Comparison of ENCODE assay signal across 13 mouse cellular contexts in the genomic region with DNA sequence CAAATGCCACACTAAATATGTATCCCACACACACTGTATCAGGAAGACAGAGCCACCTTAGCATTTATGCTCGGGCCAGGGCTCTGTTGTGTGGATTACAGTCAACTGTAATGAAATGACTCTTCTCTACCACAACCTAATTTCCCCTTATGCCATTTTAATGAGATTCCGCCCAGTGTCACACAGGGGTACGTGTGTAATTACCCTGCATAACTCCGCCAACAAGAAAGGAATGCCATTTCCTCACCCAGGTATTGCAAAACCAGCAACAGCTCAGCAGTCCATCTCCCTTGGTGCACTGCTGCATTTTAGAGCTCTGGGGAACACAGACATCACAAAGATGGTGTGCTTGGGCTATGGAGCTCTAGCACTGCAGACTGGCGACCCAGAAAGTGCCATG.
DNase-seq lines count a peak whose midpoint lies in the region; ATAC-seq and TF ChIP-seq lines count a peak whose summit lies in the region.
"Had no signal": no experiment of that assay in that cellular context is flagged by ENCODE, and none has a peak within 500 bp of the region (broad histone marks: within the 10 kb centered on the region; RNA-seq: fewer than 3 reads in every experiment).

No protein-coding gene starts in this region.

- peak; percentile 34 for DNase-seq in brain, adult 2 months (ENCODE audit: low read depth, low spot score)
- DNase-seq in embryo, embryonic 10 days (ENCODE audit: low spot score): no peak
- DNase-seq in liver, embryonic 11.5 days (ENCODE audit: low spot score): no peak
- DNase-seq in spleen, adult 18-20 months: no peak
- DNase-seq: cerebellum, adult 9-10 months; kidney, postnatal 25 days had no signal

- H3K4me2 ChIP-seq in intestine, embryonic 15.5 days (replicated peaks): no peak overlapping the region
- no peak overlapping the region for H3K4me2 ChIP-seq in intestine, postnatal 0 days (replicated peaks; ENCODE audit: low read depth)
- no peak overlapping the region for H3K4me2 ChIP-seq in hindbrain, embryonic 12.5 days (replicated peaks)
- H3K4me2 ChIP-seq in liver, embryonic 11.5 days: no peak overlapping the region
- H3K4me2 ChIP-seq: embryonic facial prominence, embryonic 12.5 days; heart, embryonic 12.5 days had no signal

- no peak overlapping the region for H3K27ac ChIP-seq in intestine, embryonic 15.5 days
- H3K27ac ChIP-seq in intestine, postnatal 0 days (ENCODE audit: low read depth, low read length): no peak overlapping the region
- no peak overlapping the region; the same call in 1 of the 2 replicates for H3K27ac ChIP-seq in hindbrain, embryonic 12.5 days
- no peak overlapping the region for H3K27ac ChIP-seq in liver, embryonic 11.5 days (ENCODE audit: low read depth, low read length)
- H3K27ac ChIP-seq: embryonic facial prominence, embryonic 12.5 days had no signal

- no peaks in the 10 kb centered on the region for H3K27me3 ChIP-seq in intestine, embryonic 15.5 days (replicated peaks)
- H3K27me3 ChIP-seq in intestine, postnatal 0 days (replicated peaks; ENCODE audit: control insufficient read depth, insufficient read depth, low read length): no peaks in the 10 kb centered on the region
- no peaks in the 10 kb centered on the region for H3K27me3 ChIP-seq in hindbrain, embryonic 12.5 days
- no peaks in the 10 kb centered on the region for H3K27me3 ChIP-seq in liver, embryonic 11.5 days (replicated peaks; ENCODE audit: control insufficient read depth, insufficient read depth, low read length)
- H3K27me3 ChIP-seq: embryonic facial prominence, embryonic 12.5 days; heart, embryonic 12.5 days had no signal

- peaks cover 7% of the 10 kb centered on the region; the same call in 1 of the 2 replicates for H3K4me1 ChIP-seq in intestine, embryonic 15.5 days (replicated peaks)
- H3K4me1 ChIP-seq in intestine, postnatal 0 days (replicated peaks; ENCODE audit: control insufficient read depth, insufficient read depth, low read length): no peaks in the 10 kb centered on the region
- H3K4me1 ChIP-seq in hindbrain, embryonic 12.5 days: peaks cover 24% of the 10 kb centered on the region
- no peaks in the 10 kb centered on the region for H3K4me1 ChIP-seq in liver, embryonic 11.5 days (replicated peaks; ENCODE audit: control insufficient read depth, insufficient read depth, low read length)

- no peaks in the 10 kb centered on the region for H3K36me3 ChIP-seq in intestine, embryonic 15.5 days
- H3K36me3 ChIP-seq in intestine, postnatal 0 days (ENCODE audit: control insufficient read depth, insufficient read depth): no peaks in the 10 kb centered on the region
- no peaks in the 10 kb centered on the region for H3K36me3 ChIP-seq in hindbrain, embryonic 12.5 days
- H3K36me3 ChIP-seq in liver, embryonic 11.5 days (ENCODE audit: control insufficient read depth, insufficient read depth, low read length): no peaks in the 10 kb centered on the region
- H3K36me3 ChIP-seq: embryonic facial prominence, embryonic 12.5 days; heart, embryonic 12.5 days had no signal

- H3K9me3 ChIP-seq in intestine, embryonic 15.5 days: no peaks in the 10 kb centered on the region
- no peaks in the 10 kb centered on the region for H3K9me3 ChIP-seq in intestine, postnatal 0 days (ENCODE audit: control insufficient read depth)
- H3K9me3 ChIP-seq in hindbrain, embryonic 12.5 days (replicated peaks): no peaks in the 10 kb centered on the region
- H3K9me3 ChIP-seq in liver, embryonic 11.5 days (ENCODE audit: control insufficient read depth, low read length): no peaks in the 10 kb centered on the region
- H3K9me3 ChIP-seq: embryonic facial prominence, embryonic 12.5 days; heart, embryonic 12.5 days had no signal

- no peak overlapping the region for H3K9ac ChIP-seq in intestine, embryonic 15.5 days
- no peak overlapping the region for H3K9ac ChIP-seq in intestine, postnatal 0 days (ENCODE audit: low read depth, low read length)
- H3K9ac ChIP-seq in hindbrain, embryonic 12.5 days: no peak overlapping the region
- no peak overlapping the region for H3K9ac ChIP-seq in liver, embryonic 11.5 days (ENCODE audit: low read depth, low read length)
- H3K9ac ChIP-seq: embryonic facial prominence, embryonic 12.5 days; heart, embryonic 12.5 days had no signal

- no peak for TF ChIP-seq CTCF in intestine, postnatal 0 days (IDR thresholded peaks at IDR 0.05; ENCODE audit: low read depth)

- no peak overlapping the region for H3K4me3 ChIP-seq in intestine, embryonic 15.5 days (replicated peaks)
- H3K4me3 ChIP-seq in intestine, postnatal 0 days (ENCODE audit: low read depth, low read length): no peak overlapping the region
- H3K4me3 ChIP-seq in hindbrain, embryonic 12.5 days: no peak overlapping the region
- H3K4me3 ChIP-seq in liver, embryonic 11.5 days (ENCODE audit: low read depth, low read length): no peak overlapping the region
- H3K4me3 ChIP-seq: embryonic facial prominence, embryonic 12.5 days; heart, embryonic 12.5 days had no signal

- 71% methylated on average over 5 of the region's 5 CpGs for WGBS in intestine, embryonic 15.5 days
- WGBS in intestine, postnatal 0 days: 66% methylated on average over 5 of the region's 5 CpGs
- WGBS in hindbrain, embryonic 12.5 days: 54% methylated on average over 5 of the region's 5 CpGs
- 67% methylated on average over 5 of the region's 5 CpGs for WGBS in liver, embryonic 11.5 days

- ATAC-seq in intestine, embryonic 15.5 days: 0 out of 2 replicates have a peak, but pooled peaks have one; percentile 31
- no peak for ATAC-seq in intestine, postnatal 0 days
- 0 out of 2 replicates have a peak, but pooled peaks have one; percentile 22 for ATAC-seq in hindbrain, embryonic 12.5 days (ENCODE audit: low FRiP score)
- peak; percentile 66; the same call in 1 of the 2 replicates for ATAC-seq in megakaryocyte progenitor cell, adult 5-6 weeks (replicated peaks; ENCODE audit: poor library complexity)
- no peak for ATAC-seq in liver, embryonic 11.5 days (replicated peaks; ENCODE audit: low FRiP score)
- ATAC-seq: activated CD4-positive, CD25-positive, alpha-beta regulatory T cell, adult 4 months had no signal

Comparison
In these comparisons a context has a peak if more than half of its experiments do, and no peak if none do; other contexts are left out.
1. ATAC-seq: peak in intestine, embryonic 15.5 days (single experiment), hindbrain, embryonic 12.5 days (single experiment) and megakaryocyte progenitor cell, adult 5-6 weeks (single experiment); none in intestine, postnatal 0 days (single experiment) and liver, embryonic 11.5 days (single experiment).